Mouse (Mus musculus): ENCODE measurements around the gene Abo. TPM values are rescaled to one million over a fixed set of nuclear protein-coding genes. Genes with fewer than 3 reads are reported as not detected.

Gene Abo
- not detected in 2 replicates for polyA plus RNA-seq (2014; fragmentation: Nextera tagmentation; extraction: Ambion mirVana)

- DNase-seq (ENCODE audit: low spot score) (no peak), ATAC-seq (replicated peaks; ENCODE audit: insufficient number of reproducible peaks, low FRiP score, low TSS enrichment, low read depth) (no peak)
- H3K9me3 ChIP-seq (replicated peaks; ENCODE audit: control insufficient read depth, low read length) = no peaks in the 10 kb centered on the region
- no peak within 1 kb of the TSS for H3K4me2 ChIP-seq (ENCODE audit: low read depth, low read length)
- H3K36me3 ChIP-seq (replicated peaks; ENCODE audit: control insufficient read depth, insufficient read depth, low read depth, low read length) = no peaks in the 10 kb centered on the region
- no peak within 1 kb of the TSS for H3K9ac ChIP-seq (replicated peaks; ENCODE audit: low read length)
- H3K4me3 ChIP-seq (ENCODE audit: low read depth, low read length) = no peak within 1 kb of the TSS
- no peaks in the 10 kb centered on the region for H3K27me3 ChIP-seq (ENCODE audit: control insufficient read depth, insufficient read depth, low read length)
- WGBS = 76% methylated on average over 3 of the region's 3 CpGs
- H3K4me1 ChIP-seq (ENCODE audit: control insufficient read depth, insufficient read depth, low read length) = no peaks in the 10 kb centered on the region
- H3K27ac ChIP-seq (replicated peaks; ENCODE audit: low read depth, low read length) = no peak within 1 kb of the TSS
These were observed at the start of gene Abo for GRCm38 (mm10) chr2:26864879-26865278. Gene Abo (minus strand): TSS chr2:26864979.

DNA sequence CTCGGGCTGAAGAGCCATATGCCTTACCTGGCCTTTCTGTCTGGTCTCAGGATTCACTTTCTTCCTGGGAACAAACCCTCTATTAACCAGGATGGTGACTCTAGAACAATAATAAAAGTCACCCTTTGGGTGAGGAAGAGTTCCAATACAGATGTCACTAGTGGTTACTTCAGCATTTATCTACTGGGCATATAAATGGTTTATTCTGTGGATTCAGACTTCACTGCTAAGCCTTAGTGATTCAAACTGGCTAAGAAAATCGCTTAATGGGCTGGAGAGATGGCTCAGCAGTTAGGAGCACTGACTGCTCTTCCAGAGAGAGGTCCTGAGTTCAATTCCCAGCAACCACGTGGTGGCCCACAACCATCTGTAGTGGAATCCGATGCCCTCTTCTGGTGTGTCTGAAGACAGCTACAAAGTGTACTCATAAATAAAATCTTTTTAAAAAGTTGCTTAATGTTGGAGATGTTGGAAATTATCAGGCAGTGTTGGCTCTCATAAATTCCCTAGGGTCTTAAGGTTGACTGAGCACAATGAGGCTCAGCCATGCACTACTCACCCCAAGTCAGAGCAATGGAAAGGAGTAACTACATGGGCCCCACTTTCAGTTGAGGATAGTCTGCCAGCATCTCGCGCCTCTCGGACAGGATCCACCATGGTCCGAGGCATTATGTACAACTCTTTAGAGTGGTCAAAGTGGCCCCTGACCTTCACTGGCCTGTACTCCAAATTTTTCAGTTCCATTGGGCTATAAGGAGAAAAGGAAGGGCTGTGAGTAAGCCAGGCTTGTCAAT is 49.6 kb upstream of the Abo start:
- Histone ChIP-seq H3K4me3 (ENCODE audit: low read depth, low read length) (no peak overlapping the region), H3K36me3 (replicated peaks; ENCODE audit: control insufficient read depth, insufficient read depth, low read depth, low read length) (peaks cover 16% of the 10 kb centered on the region), H3K9me3 (replicated peaks; ENCODE audit: control insufficient read depth, low read length) (no peaks in the 10 kb centered on the region), H3K9ac (replicated peaks; ENCODE audit: low read length) (no peak overlapping the region), H3K4me2 (ENCODE audit: low read depth, low read length) (no peak overlapping the region), H3K27me3 (ENCODE audit: control insufficient read depth, insufficient read depth, low read length) (no peaks in the 10 kb centered on the region), H3K27ac (replicated peaks; ENCODE audit: low read depth, low read length) (no peak overlapping the region), H3K4me1 (ENCODE audit: control insufficient read depth, insufficient read depth, low read length) (0 out of 2 replicates have a peak, but pooled peaks cover 2% of the 10 kb centered on the region)
- DNase-seq (ENCODE audit: low spot score) (no peak), ATAC-seq (replicated peaks; ENCODE audit: insufficient number of reproducible peaks, low FRiP score, low TSS enrichment, low read depth) (no peak)
- WGBS = 62% methylated on average over 8 of the region's 8 CpGs

- 0 out of 2 replicates have a peak, but pooled peaks cover 2% of the 10 kb centered on the region for H3K4me1 ChIP-seq (ENCODE audit: control insufficient read depth, insufficient read depth, low read length)
- no peak overlapping the region for H3K9ac ChIP-seq (replicated peaks; ENCODE audit: low read length)
- ATAC-seq (replicated peaks; ENCODE audit: insufficient number of reproducible peaks, low FRiP score, low TSS enrichment, low read depth) (no peak), DNase-seq (ENCODE audit: low spot score) (no peak)
- no peak overlapping the region for H3K4me2 ChIP-seq (ENCODE audit: low read depth, low read length)
- H3K4me3 ChIP-seq (ENCODE audit: low read depth, low read length) = no peak overlapping the region
- whole genome bisulfite sequencing = 82% methylated on average over 17 of the region's 17 CpGs
- no peak overlapping the region for H3K27ac ChIP-seq (replicated peaks; ENCODE audit: low read depth, low read length)
- H3K9me3 ChIP-seq (replicated peaks; ENCODE audit: control insufficient read depth, low read length) = no peaks in the 10 kb centered on the region
- no peaks in the 10 kb centered on the region for H3K27me3 ChIP-seq (ENCODE audit: control insufficient read depth, insufficient read depth, low read length)
- H3K36me3 ChIP-seq (replicated peaks; ENCODE audit: control insufficient read depth, insufficient read depth, low read depth, low read length) = peaks cover 12% of the 10 kb centered on the region
These were observed 48.8 kb upstream of the Abo start for GRCm38 (mm10) chr2:26913416-26914147.

DNA sequence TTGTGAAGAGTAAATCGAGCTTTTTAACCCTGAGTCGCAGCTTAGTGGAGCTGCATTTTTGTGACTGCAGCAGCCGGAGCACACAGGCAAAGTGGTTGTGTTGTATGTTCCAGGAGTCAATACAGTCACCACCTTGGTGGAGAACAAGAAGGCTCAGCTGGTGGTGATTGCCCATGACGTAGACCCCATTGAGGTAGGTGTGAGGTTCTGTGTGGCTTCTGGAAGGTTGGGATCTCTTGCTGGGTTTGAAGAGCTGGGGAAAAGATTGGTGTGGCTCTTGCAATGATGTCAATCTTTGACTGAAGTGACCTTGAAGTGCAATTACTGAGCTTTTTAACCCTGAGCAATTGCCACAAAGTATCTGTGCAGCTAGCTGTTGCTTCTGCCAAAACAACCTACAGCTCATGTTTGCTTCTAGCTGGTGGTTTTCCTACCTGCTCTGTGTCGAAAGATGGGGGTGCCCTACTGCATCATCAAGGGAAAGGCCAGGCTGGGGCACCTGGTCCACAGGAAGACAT is 47.5 kb upstream of the Abo start:
- Histone ChIP-seq H3K9ac (replicated peaks; ENCODE audit: low read length) (peak overlapping the region; percentile 92), H3K9me3 (replicated peaks; ENCODE audit: control insufficient read depth, low read length) (no peaks in the 10 kb centered on the region), H3K4me3 (ENCODE audit: low read depth, low read length) (peak overlapping the region; percentile 87), H3K27me3 (ENCODE audit: control insufficient read depth, insufficient read depth, low read length) (no peaks in the 10 kb centered on the region), H3K4me2 (ENCODE audit: low read depth, low read length) (peak overlapping the region; percentile 79), H3K36me3 (replicated peaks; ENCODE audit: control insufficient read depth, insufficient read depth, low read depth, low read length) (peaks cover 14% of the 10 kb centered on the region), H3K27ac (replicated peaks; ENCODE audit: low read depth, low read length) (no peak overlapping the region), H3K4me1 (ENCODE audit: control insufficient read depth, insufficient read depth, low read length) (0 out of 2 replicates have a peak, but pooled peaks cover 1% of the 10 kb centered on the region)
- 73% methylated on average over 5 of the region's 5 CpGs for WGBS
- no peak for ATAC-seq (replicated peaks; ENCODE audit: insufficient number of reproducible peaks, low FRiP score, low TSS enrichment, low read depth)
- no peak for DNase-seq (ENCODE audit: low spot score)

- H3K4me3 ChIP-seq (ENCODE audit: low read depth, low read length) = peak overlapping the region; percentile 87
- H3K27me3 ChIP-seq (ENCODE audit: control insufficient read depth, insufficient read depth, low read length) = no peaks in the 10 kb centered on the region
- DNase-seq (ENCODE audit: low spot score) = peak; percentile 61
- WGBS = 1% methylated on average over 37 of the region's 37 CpGs
- H3K4me1 ChIP-seq (ENCODE audit: control insufficient read depth, insufficient read depth, low read length) = no peaks in the 10 kb centered on the region
- no peaks in the 10 kb centered on the region for H3K9me3 ChIP-seq (replicated peaks; ENCODE audit: control insufficient read depth, low read length)
- H3K4me2 ChIP-seq (ENCODE audit: low read depth, low read length) = peak overlapping the region; percentile 79
- H3K27ac ChIP-seq (replicated peaks; ENCODE audit: low read depth, low read length) = peak overlapping the region; percentile 72
- H3K9ac ChIP-seq (replicated peaks; ENCODE audit: low read length) = peak overlapping the region; percentile 92
- peaks cover 14% of the 10 kb centered on the region for H3K36me3 ChIP-seq (replicated peaks; ENCODE audit: control insufficient read depth, insufficient read depth, low read depth, low read length)
- peak; percentile 26; the same call in 1 of the 2 replicates for ATAC-seq (replicated peaks; ENCODE audit: insufficient number of reproducible peaks, low FRiP score, low TSS enrichment, low read depth)
These were observed 46.4 kb upstream of the Abo start for GRCm38 (mm10) chr2:26910994-26911765.

DNA sequence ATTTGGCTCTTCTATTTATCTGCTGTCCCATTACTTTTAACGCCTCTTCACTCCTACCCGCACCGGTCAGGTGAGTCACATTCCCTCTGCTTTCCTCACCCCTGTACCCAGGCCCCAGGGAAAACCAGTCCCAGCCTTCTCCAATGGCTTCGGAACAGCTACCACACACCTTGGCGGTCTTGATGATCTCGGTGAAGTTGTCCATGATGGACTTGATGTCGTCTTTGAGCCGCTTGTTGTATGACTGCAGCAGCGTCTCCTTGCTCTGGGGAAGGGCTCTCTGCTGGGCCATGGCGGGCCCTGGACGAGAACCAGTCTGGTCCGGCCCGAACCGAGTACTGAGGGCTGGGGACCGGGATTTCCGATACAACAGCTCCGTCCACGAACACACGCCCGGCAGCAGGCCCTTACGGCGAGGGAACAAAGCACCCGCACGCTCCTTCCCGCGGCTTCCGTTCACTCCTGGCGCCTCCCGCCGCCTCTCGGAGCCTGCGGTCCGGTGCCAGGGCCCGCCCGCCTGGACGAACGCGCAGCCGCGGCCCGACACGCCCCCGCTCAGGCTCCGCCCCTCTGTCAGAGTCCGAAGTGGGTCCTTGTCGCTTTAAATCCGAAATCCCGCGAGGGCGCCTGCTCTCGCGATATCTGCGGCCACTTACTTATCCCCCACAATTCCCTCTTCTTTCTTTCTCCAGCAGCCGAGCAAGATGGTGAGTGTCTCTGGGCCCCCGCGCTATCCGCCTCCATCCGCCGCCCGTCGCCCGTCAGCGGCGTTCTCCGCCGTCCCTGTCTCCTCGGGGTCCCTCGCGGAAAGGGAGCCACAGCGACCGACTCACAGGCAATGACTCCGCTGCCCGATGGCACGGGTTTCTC is 45.6 kb upstream of the Abo start, which contains the start of the genes Med22 and Rpl7a:
Gene Med22, minus strand, starts transcription at position 554 of the 870 bp plus-strand sequence.
Gene Rpl7a, plus strand, starts transcription at position 641 of the 870 bp plus-strand sequence.
- DNase-seq (ENCODE audit: low spot score) (peak; percentile 98), ATAC-seq (replicated peaks; ENCODE audit: insufficient number of reproducible peaks, low FRiP score, low TSS enrichment, low read depth) (peak; percentile 84)
- Histone ChIP-seq H3K9me3 (replicated peaks; ENCODE audit: control insufficient read depth, low read length) (no peaks in the 10 kb centered on the region), H3K27ac (replicated peaks; ENCODE audit: low read depth, low read length) (peak within 1 kb of the TSS; percentile 72), H3K4me1 (ENCODE audit: control insufficient read depth, insufficient read depth, low read length) (no peaks in the 10 kb centered on the region), H3K36me3 (replicated peaks; ENCODE audit: control insufficient read depth, insufficient read depth, low read depth, low read length) (peaks cover 14% of the 10 kb centered on the region), H3K27me3 (ENCODE audit: control insufficient read depth, insufficient read depth, low read length) (no peaks in the 10 kb centered on the region), H3K4me2 (ENCODE audit: low read depth, low read length) (peak within 1 kb of the TSS; percentile 79), H3K4me3 (ENCODE audit: low read depth, low read length) (peak within 1 kb of the TSS; percentile 87), H3K9ac (replicated peaks; ENCODE audit: low read length) (peak within 1 kb of the TSS; percentile 92)
- WGBS = under 1% methylated on average over 74 of the region's 74 CpGs

DNA sequence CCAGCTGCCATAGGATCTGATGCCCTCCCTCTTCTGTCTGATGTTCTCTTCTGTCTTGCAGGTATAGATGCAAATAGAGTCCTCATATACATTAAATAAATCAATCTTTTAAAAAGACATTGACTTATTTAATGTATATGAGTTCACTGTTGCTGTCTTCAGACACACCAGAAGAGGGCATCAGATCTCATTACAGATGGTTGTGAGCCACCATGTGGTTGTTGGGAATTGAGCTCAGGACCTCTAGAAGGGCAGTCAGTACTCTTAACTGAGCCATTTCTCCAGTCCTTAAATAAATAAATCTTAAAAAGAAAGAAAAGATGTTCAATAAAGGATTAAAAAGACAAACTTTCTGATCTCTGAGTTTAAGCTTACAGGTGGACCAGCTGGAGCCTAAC is 44.6 kb upstream of the Abo start:
- Histone ChIP-seq H3K36me3 (replicated peaks; ENCODE audit: control insufficient read depth, insufficient read depth, low read depth, low read length) (peaks cover 14% of the 10 kb centered on the region), H3K27ac (replicated peaks; ENCODE audit: low read depth, low read length) (no peak overlapping the region), H3K4me1 (ENCODE audit: control insufficient read depth, insufficient read depth, low read length) (no peaks in the 10 kb centered on the region), H3K9ac (replicated peaks; ENCODE audit: low read length) (peak overlapping the region; percentile 90; the same call in 1 of the 2 replicates), H3K4me3 (ENCODE audit: low read depth, low read length) (peak overlapping the region; percentile 87), H3K4me2 (ENCODE audit: low read depth, low read length) (peak overlapping the region; percentile 49), H3K27me3 (ENCODE audit: control insufficient read depth, insufficient read depth, low read length) (no peaks in the 10 kb centered on the region), H3K9me3 (replicated peaks; ENCODE audit: control insufficient read depth, low read length) (no peaks in the 10 kb centered on the region)
- ATAC-seq (replicated peaks; ENCODE audit: insufficient number of reproducible peaks, low FRiP score, low TSS enrichment, low read depth) = no peak
- DNase-seq (ENCODE audit: low spot score) = no peak
